In genomic region chr5:143902111-143902510, GRCm38 (mm10) we compare ENCODE assay signal across 9 mouse cellular contexts. TPM values are rescaled to one million over a fixed set of nuclear protein-coding genes. Genes with fewer than 3 reads are reported as not detected.
DNase-seq lines count a peak whose midpoint lies in the region; ATAC-seq and TF ChIP-seq lines count a peak whose summit lies in the region.
"Had no signal": no experiment of that assay in that cellular context is flagged by ENCODE, and none has a peak within 500 bp of the region (broad histone marks: within the 10 kb centered on the region; RNA-seq: fewer than 3 reads in every experiment).

No protein-coding gene starts in this region.

- H3K9me3 ChIP-seq in heart, embryonic 11.5 days (replicated peaks; ENCODE audit: control insufficient read depth, low read length): no peaks in the 10 kb centered on the region
- no peaks in the 10 kb centered on the region for H3K9me3 ChIP-seq in midbrain, postnatal 0 days (ENCODE audit: low read length)
- H3K9me3 ChIP-seq in midbrain, embryonic 14.5 days (ENCODE audit: control insufficient read depth, low read length): no peaks in the 10 kb centered on the region

- H3K36me3 ChIP-seq in heart, embryonic 11.5 days (ENCODE audit: control insufficient read depth, insufficient read depth, low read length): peaks cover 38% of the 10 kb centered on the region
- H3K36me3 ChIP-seq in midbrain, postnatal 0 days (ENCODE audit: insufficient read depth, low read length): peaks cover 79% of the 10 kb centered on the region
- H3K36me3 ChIP-seq in midbrain, embryonic 14.5 days (ENCODE audit: control insufficient read depth, insufficient read depth, low read length): peaks cover 91% of the 10 kb centered on the region

- H3K4me1 ChIP-seq in heart, embryonic 11.5 days (ENCODE audit: control insufficient read depth, insufficient read depth, low read length): no peaks in the 10 kb centered on the region
- H3K4me1 ChIP-seq in midbrain, postnatal 0 days (ENCODE audit: insufficient read depth, low read length): no peaks in the 10 kb centered on the region
- no peaks in the 10 kb centered on the region for H3K4me1 ChIP-seq in midbrain, embryonic 14.5 days (ENCODE audit: control insufficient read depth, insufficient read depth, low read length)

- DNase-seq in heart, adult 18-20 months: peak; percentile 55 to 78
- DNase-seq in midbrain, postnatal 0 days (ENCODE audit: low spot score): peak; percentile 51
- DNase-seq in midbrain, embryonic 14.5 days: no peak
- peak; percentile 87 for DNase-seq in gastrocnemius, postnatal 14 days
- peak; percentile 31 for DNase-seq in right cerebral cortex, postnatal 14 days
- DNase-seq in thymus, adult 18-20 months: no peak
- no peak for DNase-seq in spleen, postnatal 10 days (ENCODE audit: low spot score in 2 of 2)
- DNase-seq: cerebellum, adult 11 months had no signal

- ATAC-seq in heart, embryonic 11.5 days (replicated peaks; ENCODE audit: insufficient number of reproducible peaks, low FRiP score, low TSS enrichment): no peak
- ATAC-seq in midbrain, postnatal 0 days (ENCODE audit: low FRiP score): no peak
- no peak for ATAC-seq in midbrain, embryonic 14.5 days (ENCODE audit: low FRiP score, low TSS enrichment)

- no peak overlapping the region for H3K27ac ChIP-seq in heart, embryonic 11.5 days (ENCODE audit: low read depth, low read length)
- no peak overlapping the region for H3K27ac ChIP-seq in midbrain, postnatal 0 days (ENCODE audit: low read depth, low read length)
- H3K27ac ChIP-seq in midbrain, embryonic 14.5 days (replicated peaks; ENCODE audit: low read depth, low read length): no peak overlapping the region

- no peaks in the 10 kb centered on the region for H3K27me3 ChIP-seq in heart, embryonic 11.5 days (ENCODE audit: control insufficient read depth, insufficient read depth, low read length)
- H3K27me3 ChIP-seq in midbrain, postnatal 0 days (ENCODE audit: insufficient read depth, low read length): no peaks in the 10 kb centered on the region
- no peaks in the 10 kb centered on the region for H3K27me3 ChIP-seq in midbrain, embryonic 14.5 days (ENCODE audit: control insufficient read depth, insufficient read depth, low read length)

- intact Hi-C loops in gastrocnemius, postnatal 14 days (cut with DNase I; ENCODE audit: low total_unique reads): no loop called here

- no peak for TF ChIP-seq CTCF in midbrain, postnatal 0 days (IDR thresholded peaks at IDR 0.05)

- H3K9ac ChIP-seq in heart, embryonic 11.5 days (ENCODE audit: low read depth, low read length): no peak overlapping the region
- no peak overlapping the region for H3K9ac ChIP-seq in midbrain, postnatal 0 days (replicated peaks; ENCODE audit: low read length, poor library complexity, severe bottlenecking)
- H3K9ac ChIP-seq in midbrain, embryonic 14.5 days (replicated peaks; ENCODE audit: low read length): no peak overlapping the region

- H3K4me3 ChIP-seq in heart, embryonic 11.5 days (ENCODE audit: low read depth, low read length): no peak overlapping the region
- H3K4me3 ChIP-seq in midbrain, postnatal 0 days (ENCODE audit: low read depth, low read length): no peak overlapping the region
- H3K4me3 ChIP-seq in midbrain, embryonic 14.5 days (replicated peaks; ENCODE audit: low read depth, low read length): no peak overlapping the region

- H3K4me2 ChIP-seq in heart, embryonic 11.5 days: no peak overlapping the region
- H3K4me2 ChIP-seq in midbrain, postnatal 0 days (ENCODE audit: low read depth, low read length, poor library complexity, severe bottlenecking): no peak overlapping the region
- no peak overlapping the region for H3K4me2 ChIP-seq in midbrain, embryonic 14.5 days (ENCODE audit: low read length)

- whole genome bisulfite sequencing in heart, embryonic 11.5 days (ENCODE audit: insufficient replicate concordance): 85% methylated on average over 3 of the region's 3 CpGs
- 84% methylated on average over 3 of the region's 3 CpGs for WGBS in midbrain, postnatal 0 days
- 89% methylated on average over 3 of the region's 3 CpGs for WGBS in midbrain, embryonic 14.5 days

RNA-seq across cellular contexts. Expression of gene Ankrd61, which starts 4.6 kb away (rescaled TPM):
- not detected for total RNA-seq in heart, adult 18-20 months (2021)
- polyA plus RNA-seq in heart, embryonic 11.5 days (2014; fragmentation: Nextera tagmentation; extraction: Ambion mirVana): 0.21 and 0.47 TPM in 2 replicates
- total RNA-seq in midbrain, postnatal 0 days (2014; rRNA removed): not detected in 2 replicates
- polyA plus RNA-seq in midbrain, postnatal 0 days (2015; fragmentation: Nextera tagmentation; extraction: Ambion mirVana): 0.21 and 0.26 TPM in 2 replicates
- 0.61 and 0.93 TPM in 2 replicates for polyA plus RNA-seq in midbrain, embryonic 14.5 days (2014; fragmentation: Nextera tagmentation; extraction: Ambion mirVana)
- not detected for total RNA-seq in gastrocnemius, postnatal 14 days (2021)

RNA-seq across cellular contexts. Expression of gene Aimp2, which starts 7.5 kb away (rescaled TPM):
- total RNA-seq in heart, adult 18-20 months (2021): 10 to 100 TPM; 32.2 to 33.4 TPM
- 89.5 and 95.5 TPM in 2 replicates for polyA plus RNA-seq in heart, embryonic 11.5 days (2014; fragmentation: Nextera tagmentation; extraction: Ambion mirVana)
- 52.9 and 64.0 TPM in 2 replicates for total RNA-seq in midbrain, postnatal 0 days (2014; rRNA removed)
- 68.4 and 74.7 TPM in 2 replicates for polyA plus RNA-seq in midbrain, postnatal 0 days (2015; fragmentation: Nextera tagmentation; extraction: Ambion mirVana)
- 72.3 and 83.0 TPM in 2 replicates for polyA plus RNA-seq in midbrain, embryonic 14.5 days (2014; fragmentation: Nextera tagmentation; extraction: Ambion mirVana)
- total RNA-seq in gastrocnemius, postnatal 14 days (2021): 100 to 1,000 TPM in 1 of 2 experiments, 10 to 100 TPM in 1; 99.6 to 114 TPM

RNA-seq across cellular contexts. Expression of gene Pms2, which starts 7.7 kb away (rescaled TPM):
- 1 to 10 TPM; 2.9 to 3.6 TPM for total RNA-seq in heart, adult 18-20 months (2021)
- polyA plus RNA-seq in heart, embryonic 11.5 days (2014; fragmentation: Nextera tagmentation; extraction: Ambion mirVana): 27.4 and 27.8 TPM in 2 replicates
- total RNA-seq in midbrain, postnatal 0 days (2014; rRNA removed): 14.0 and 20.2 TPM in 2 replicates
- polyA plus RNA-seq in midbrain, postnatal 0 days (2015; fragmentation: Nextera tagmentation; extraction: Ambion mirVana): 20.2 and 24.8 TPM in 2 replicates
- polyA plus RNA-seq in midbrain, embryonic 14.5 days (2014; fragmentation: Nextera tagmentation; extraction: Ambion mirVana): 26.9 and 31.0 TPM in 2 replicates
- total RNA-seq in gastrocnemius, postnatal 14 days (2021): 1 to 10 TPM; 4.2 to 5.5 TPM

RNA-seq across cellular contexts. Expression of gene Gm42421, which starts 25.9 kb away (rescaled TPM):
- total RNA-seq in heart, adult 18-20 months (2021): not detected
- polyA plus RNA-seq in heart, embryonic 11.5 days (2014; fragmentation: Nextera tagmentation; extraction: Ambion mirVana): 0.62 and 0.82 TPM in 2 replicates
- 0.76 TPM in 1 of 2 replicates, not detected in the other for total RNA-seq in midbrain, postnatal 0 days (2014; rRNA removed)
- 1.1 and 2.4 TPM in 2 replicates for polyA plus RNA-seq in midbrain, postnatal 0 days (2015; fragmentation: Nextera tagmentation; extraction: Ambion mirVana)
- 1.5 and 1.9 TPM in 2 replicates for polyA plus RNA-seq in midbrain, embryonic 14.5 days (2014; fragmentation: Nextera tagmentation; extraction: Ambion mirVana)
- total RNA-seq in gastrocnemius, postnatal 14 days (2021): not detected

RNA-seq across cellular contexts. Expression of gene Rsph10b, which starts 30.7 kb away (rescaled TPM):
- total RNA-seq in heart, adult 18-20 months (2021): under 1 TPM; 0.22 to 0.90 TPM
- 0.43 and 1.5 TPM in 2 replicates for polyA plus RNA-seq in heart, embryonic 11.5 days (2014; fragmentation: Nextera tagmentation; extraction: Ambion mirVana)
- total RNA-seq in midbrain, postnatal 0 days (2014; rRNA removed): 4.1 and 5.8 TPM in 2 replicates
- 4.2 and 6.8 TPM in 2 replicates for polyA plus RNA-seq in midbrain, postnatal 0 days (2015; fragmentation: Nextera tagmentation; extraction: Ambion mirVana)
- 3.4 and 3.9 TPM in 2 replicates for polyA plus RNA-seq in midbrain, embryonic 14.5 days (2014; fragmentation: Nextera tagmentation; extraction: Ambion mirVana)
- total RNA-seq in gastrocnemius, postnatal 14 days (2021): under 1 TPM; 0.25 to 0.84 TPM

Comparison
In these comparisons a context has a peak if more than half of its experiments do, and no peak if none do; other contexts are left out.
1. DNase-seq: peak in heart, adult 18-20 months (2 of 2), midbrain, postnatal 0 days (single experiment), gastrocnemius, postnatal 14 days (single experiment) and right cerebral cortex, postnatal 14 days (single experiment); none in midbrain, embryonic 14.5 days (single experiment), thymus, adult 18-20 months (0 of 2) and spleen, postnatal 10 days (0 of 2).